Mouse (Mus musculus) kidney, adult 11 months (tissue): ENCODE results near the gene 1700013F07Rik.
"Not testable (repeated sequence)": the region's sequence is repeated elsewhere in the genome, so short reads cannot be mapped to it uniquely, and the experiment has no call there.

Source experiments
- DNase-seq: peaks from one replicate; pipeline ENCODE4 v3.0.0; 2022

Gene 1700013F07Rik

GRCm38 (mm10) chr3:108554587-108555312 lies 20.8 kb downstream of the 1700013F07Rik start:
- peak; percentile 92 for DNase-seq

GRCm38 (mm10) chr3:108557888-108558287 lies 23.9 kb downstream of the 1700013F07Rik start:
- no peak for DNase-seq

- peak; percentile 97 for DNase-seq
Measured at GRCm38 (mm10) chr3:108562133-108562730, 28.3 kb downstream of the 1700013F07Rik start, which contains the start of gene Tmem167b. TSS of gene Tmem167b (minus strand) at chr3:108562466.

- DNase-seq: peak; percentile 23
Measured at GRCm38 (mm10) chr3:108562777-108563271, 28.9 kb downstream of the 1700013F07Rik start.

- DNase-seq: peak; percentile 78
Measured at GRCm38 (mm10) chr3:108563309-108563708, 29.4 kb downstream of the 1700013F07Rik start.

GRCm38 (mm10) chr3:108567990-108568877 lies 34.3 kb downstream of the 1700013F07Rik start:
- DNase-seq: no peak

GRCm38 (mm10) chr3:108569636-108570035 lies 35.7 kb downstream of the 1700013F07Rik start:
- not testable (repeated sequence) for DNase-seq

- DNase-seq: no peak
Measured at GRCm38 (mm10) chr3:108570813-108571212, 36.9 kb downstream of the 1700013F07Rik start.

- DNase-seq: peak; percentile 96
Measured at GRCm38 (mm10) chr3:108571443-108572294, 37.7 kb downstream of the 1700013F07Rik start, which contains the start of gene Taf13. TSS of gene Taf13 (plus strand) at chr3:108571698.

- no peak for DNase-seq
Measured at GRCm38 (mm10) chr3:108572309-108573010, 38.5 kb downstream of the 1700013F07Rik start.

- DNase-seq: no peak
Measured at GRCm38 (mm10) chr3:108574018-108574417, 40.1 kb downstream of the 1700013F07Rik start.

- no peak for DNase-seq
Measured at GRCm38 (mm10) chr3:108584580-108584979, 50.6 kb downstream of the 1700013F07Rik start.

GRCm38 (mm10) chr3:108588446-108588845 lies 54.5 kb downstream of the 1700013F07Rik start:
- no peak for DNase-seq

- DNase-seq: peak; percentile 97
Measured at GRCm38 (mm10) chr3:108590786-108591529, 57.0 kb downstream of the 1700013F07Rik start, which contains the start of gene Wdr47. TSS of gene Wdr47 (plus strand) at chr3:108591279.

GRCm38 (mm10) chr3:108591530-108592522 lies 57.9 kb downstream of the 1700013F07Rik start:
- no peak for DNase-seq
